Mouse (Mus musculus) embryonic facial prominence, embryonic 11.5 days (tissue): Measurements from ENCODE around the gene Phgdh. TPM values are rescaled to one million over a fixed set of nuclear protein-coding genes. Genes with fewer than 3 reads are reported as not detected.

Source experiments
- ATAC-seq: fragments of 200-750 bp; cut with Nextera tagmentation; replicated peaks from 2 replicates; pipeline ENCODE4 v1.8.0; 2017; ENCODE audit warnings: low read depth; ENCODE audit not compliant: insufficient number of reproducible peaks, low FRiP score, low TSS enrichment
- DNase-seq: peaks from one replicate; pipeline ENCODE4 v3.0.0-alpha.2; 2015; ENCODE audit warnings: low spot score
- H3K27ac ChIP-seq: fragments of 300-500 bp; sonication (generic); replicated peaks from 2 replicates; pipeline ENCODE4 v1.5.1; 2014; ENCODE audit warnings: mild to moderate bottlenecking, low read depth, low read length, control low read depth
- H3K27me3 ChIP-seq: fragments of 300-500 bp; sonication (generic); 2 replicates; pipeline ENCODE4 v1.6.1; 2014; ENCODE audit warnings: mild to moderate bottlenecking, low read length, moderate library complexity, mixed read lengths; ENCODE audit not compliant: control insufficient read depth, insufficient read depth
- H3K36me3 ChIP-seq: fragments of 300-500 bp; sonication (generic); replicated peaks from 2 replicates; pipeline ENCODE4 v1.6.1; 2014; ENCODE audit warnings: low read depth, mild to moderate bottlenecking, low read length, moderate library complexity, mixed read lengths; ENCODE audit not compliant: control insufficient read depth, insufficient read depth
- H3K4me1 ChIP-seq: fragments of 300-500 bp; sonication (generic); 2 replicates; pipeline ENCODE4 v1.6.1; 2014; ENCODE audit warnings: low read length, mixed read lengths; ENCODE audit not compliant: control insufficient read depth, insufficient read depth
- H3K4me2 ChIP-seq: fragments of 300-500 bp; sonication (generic); 2 replicates; pipeline ENCODE4 v1.6.1; 2014; ENCODE audit warnings: low read depth, mild to moderate bottlenecking, control low read depth, low read length, moderate library complexity
- H3K4me3 ChIP-seq: fragments of 300-500 bp; sonication (generic); 2 replicates; pipeline ENCODE4 v1.5.1; 2014; ENCODE audit warnings: low read depth, low read length, control low read depth
- H3K9ac ChIP-seq: fragments of 300-500 bp; sonication (generic); replicated peaks from 2 replicates; pipeline ENCODE4 v1.6.1; 2014; ENCODE audit warnings: mild to moderate bottlenecking, control low read depth, low read length
- H3K9me3 ChIP-seq: fragments of 300-500 bp; sonication (generic); replicated peaks from 2 replicates; pipeline ENCODE4 v1.6.1; 2016; ENCODE audit warnings: mild to moderate bottlenecking, low read length, inconsistent platforms, mixed read lengths; ENCODE audit not compliant: control insufficient read depth
- WGBS: fragments of 180-500 bp; shearing (Covaris S2); extraction: QIAGEN DNeasy Blood & Tissue Kit; methylation state at CpG from one replicate; pipeline ENCODE4 v1.1.7; 2014; 5-methylcytosine and 5-hydroxymethylcytosine counted together
- polyA plus RNA-seq: library from polyadenylated mRNA; unstranded; fragments of >200 nt; fragmentation: Nextera tagmentation; extraction: Ambion mirVana; gene quantifications from 2 replicates; pipeline ENCODE4 v1.2.1, GENCODE M21; 2014

The Phgdh gene
- polyA plus RNA-seq, 1 experiment from 2014 or later = 306 TPM

DNA sequence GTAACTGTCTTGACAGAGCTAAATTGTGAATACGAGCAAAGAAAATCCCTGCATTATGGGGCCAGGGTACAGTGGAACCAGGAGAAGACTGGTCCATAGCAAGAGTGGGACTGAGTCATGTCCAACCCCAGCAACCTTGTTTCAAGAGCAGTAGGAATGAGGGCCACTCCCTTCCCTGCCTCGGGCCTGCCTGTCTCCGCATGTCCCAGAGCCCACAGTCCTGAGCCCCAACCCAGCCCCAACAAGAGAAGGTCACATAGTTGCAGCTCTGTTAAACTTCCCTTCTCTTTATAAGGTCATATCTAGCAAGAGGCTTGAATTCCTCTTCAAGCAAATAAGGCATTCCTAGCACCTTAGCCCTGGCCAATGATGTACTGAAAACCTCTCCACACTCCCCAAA is 38.0 kb downstream of the Phgdh start:
- Histone ChIP-seq H3K4me3 (no peak overlapping the region), H3K27ac (no peak overlapping the region), H3K9ac (no peak overlapping the region), H3K4me1 (no peaks in the 10 kb centered on the region), H3K36me3 (no peaks in the 10 kb centered on the region), H3K9me3 (no peaks in the 10 kb centered on the region), H3K4me2 (no peak overlapping the region), H3K27me3 (no peaks in the 10 kb centered on the region)
- WGBS = 93% methylated on average over 3 of the region's 3 CpGs
- ATAC-seq (no peak), DNase-seq (no peak)

DNA sequence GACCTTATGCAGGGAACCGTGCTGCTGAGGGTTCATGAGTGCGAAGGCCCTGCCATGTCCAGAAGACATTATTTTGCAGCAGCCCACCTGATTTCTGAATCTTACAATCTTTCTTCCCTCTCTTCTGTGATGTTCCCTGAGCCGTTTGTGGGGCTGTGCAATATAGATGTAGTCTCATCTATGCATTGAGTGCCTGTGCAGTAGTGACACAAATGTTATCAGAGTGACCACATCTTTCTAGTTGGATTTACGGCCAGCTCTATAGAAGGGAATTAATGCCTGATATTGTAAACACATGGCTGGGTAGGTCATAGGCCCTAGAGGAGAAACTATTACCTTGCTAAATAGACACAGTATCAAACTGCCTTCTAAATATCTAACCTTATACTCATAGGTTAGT is 39.5 kb downstream of the Phgdh start:
- Histone ChIP-seq H3K27ac (no peak overlapping the region), H3K27me3 (no peaks in the 10 kb centered on the region), H3K9me3 (no peaks in the 10 kb centered on the region), H3K9ac (no peak overlapping the region), H3K4me1 (no peaks in the 10 kb centered on the region), H3K36me3 (no peaks in the 10 kb centered on the region), H3K4me3 (no peak overlapping the region), H3K4me2 (no peak overlapping the region)
- DNase-seq (no peak), ATAC-seq (no peak)
- 90% methylated on average over 4 of the region's 4 CpGs for WGBS

DNA sequence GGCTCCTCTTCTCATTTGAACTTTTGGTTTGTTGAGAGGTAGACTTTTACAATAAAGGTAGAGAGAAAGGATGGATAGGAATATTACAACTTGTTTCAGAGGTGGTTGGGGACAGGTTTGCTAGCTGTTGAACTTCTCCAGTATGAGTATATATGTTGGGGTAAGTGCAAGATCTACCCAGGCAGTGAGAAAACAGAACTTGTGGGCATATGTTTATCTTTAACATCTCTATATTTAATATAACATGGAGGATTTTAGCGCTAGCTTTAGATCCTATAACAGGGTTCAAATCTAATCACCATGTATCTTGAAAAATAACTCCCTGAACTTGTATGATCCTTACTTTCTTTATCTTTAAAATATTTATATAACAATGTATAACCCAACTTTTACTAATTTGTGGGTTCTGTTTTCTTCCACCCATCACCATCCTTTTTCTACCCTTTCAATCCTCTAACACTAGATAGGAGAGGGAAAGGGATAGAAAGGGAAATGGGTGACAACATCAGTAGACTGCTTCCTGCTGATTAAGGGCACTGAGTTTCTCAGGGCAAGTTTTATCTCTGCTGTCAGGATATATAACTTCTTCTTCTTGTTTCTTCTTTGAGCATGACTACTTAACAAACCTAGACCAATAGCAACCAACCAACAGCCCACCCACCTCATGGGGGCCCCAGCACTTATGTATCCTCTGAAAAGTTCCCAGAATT is 40.2 kb downstream of the Phgdh start:
- Histone ChIP-seq H3K27me3 (no peaks in the 10 kb centered on the region), H3K36me3 (no peaks in the 10 kb centered on the region), H3K9me3 (no peaks in the 10 kb centered on the region), H3K4me2 (no peak overlapping the region), H3K9ac (no peak overlapping the region), H3K4me1 (no peaks in the 10 kb centered on the region), H3K27ac (no peak overlapping the region), H3K4me3 (no peak overlapping the region)
- WGBS = 96% methylated on average over 1 of the region's 1 CpGs
- no peak for ATAC-seq
- DNase-seq = no peak

DNA sequence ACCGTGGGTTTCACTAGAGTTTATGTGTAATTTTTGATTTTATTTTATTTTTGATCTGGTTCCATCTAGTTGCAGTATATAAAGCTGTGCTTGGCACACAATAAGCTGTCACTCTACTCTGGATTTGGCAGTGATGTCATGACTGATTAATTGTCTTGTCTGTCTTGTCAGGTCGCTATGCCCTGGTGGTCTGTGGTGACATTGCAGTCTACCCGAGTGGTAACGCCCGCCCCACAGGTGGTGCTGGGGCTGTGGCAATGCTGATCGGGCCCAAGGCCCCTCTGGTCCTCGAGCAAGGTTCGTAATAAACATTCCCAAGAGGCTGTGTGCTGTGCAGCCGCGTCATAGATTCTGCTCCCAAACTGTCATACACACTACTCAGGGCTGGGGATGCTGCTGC is 43.8 kb downstream of the Phgdh start:
- Histone ChIP-seq H3K36me3 (no peaks in the 10 kb centered on the region), H3K27me3 (no peaks in the 10 kb centered on the region), H3K9me3 (no peaks in the 10 kb centered on the region), H3K27ac (no peak overlapping the region), H3K9ac (no peak overlapping the region), H3K4me2 (no peak overlapping the region), H3K4me3 (no peak overlapping the region), H3K4me1 (no peaks in the 10 kb centered on the region)
- no peak for ATAC-seq
- no peak for DNase-seq
- 69% methylated on average over 10 of the region's 10 CpGs for WGBS

DNA sequence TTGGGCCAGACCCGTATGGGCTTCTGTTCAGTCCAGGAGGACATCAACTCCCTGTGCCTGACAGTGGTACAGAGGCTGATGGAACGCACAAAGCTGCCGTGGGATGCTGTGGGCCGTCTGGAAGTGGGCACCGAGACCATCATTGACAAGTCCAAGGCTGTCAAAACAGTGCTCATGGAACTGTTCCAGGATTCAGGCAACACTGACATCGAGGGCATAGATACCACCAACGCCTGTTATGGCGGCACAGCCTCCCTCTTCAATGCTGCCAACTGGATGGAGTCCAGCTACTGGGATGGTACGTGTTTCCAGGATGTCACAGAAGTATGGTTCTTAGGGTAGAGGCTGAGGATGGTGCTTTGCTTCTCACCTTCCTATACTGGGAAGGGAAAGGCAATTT is 48.7 kb downstream of the Phgdh start:
- DNase-seq (no peak), ATAC-seq (no peak)
- Histone ChIP-seq H3K36me3 (no peaks in the 10 kb centered on the region), H3K9me3 (no peaks in the 10 kb centered on the region), H3K4me2 (no peak overlapping the region), H3K4me3 (no peak overlapping the region), H3K9ac (no peak overlapping the region), H3K27me3 (no peaks in the 10 kb centered on the region), H3K4me1 (no peaks in the 10 kb centered on the region), H3K27ac (no peak overlapping the region)
- WGBS = 94% methylated on average over 9 of the region's 9 CpGs

DNA sequence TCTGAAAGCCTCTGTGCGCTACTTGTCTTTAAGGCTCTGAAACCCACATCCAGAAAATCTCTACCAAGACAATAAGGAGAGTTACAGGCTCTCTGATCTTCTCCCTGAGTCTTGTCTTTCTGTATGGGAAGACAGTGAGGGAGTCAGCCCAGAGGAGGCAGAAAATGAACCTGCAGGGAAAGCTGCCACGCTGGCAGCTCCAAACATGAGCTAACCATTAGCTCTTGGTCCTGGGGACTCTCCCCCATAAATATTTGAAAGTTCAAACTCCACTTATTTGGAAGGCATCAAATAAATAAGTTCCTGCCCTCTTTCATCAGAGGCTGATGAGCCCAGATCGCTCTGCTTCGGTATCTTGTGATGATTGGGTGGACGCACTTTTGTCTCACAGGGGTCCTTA is 56.6 kb downstream of the Phgdh start:
- Histone ChIP-seq H3K4me1 (no peaks in the 10 kb centered on the region), H3K27ac (no peak overlapping the region), H3K4me2 (no peak overlapping the region), H3K9me3 (no peaks in the 10 kb centered on the region), H3K4me3 (no peak overlapping the region), H3K27me3 (no peaks in the 10 kb centered on the region), H3K9ac (no peak overlapping the region), H3K36me3 (no peaks in the 10 kb centered on the region)
- ATAC-seq = no peak
- WGBS = 88% methylated on average over 5 of the region's 5 CpGs
- DNase-seq = no peak

DNA sequence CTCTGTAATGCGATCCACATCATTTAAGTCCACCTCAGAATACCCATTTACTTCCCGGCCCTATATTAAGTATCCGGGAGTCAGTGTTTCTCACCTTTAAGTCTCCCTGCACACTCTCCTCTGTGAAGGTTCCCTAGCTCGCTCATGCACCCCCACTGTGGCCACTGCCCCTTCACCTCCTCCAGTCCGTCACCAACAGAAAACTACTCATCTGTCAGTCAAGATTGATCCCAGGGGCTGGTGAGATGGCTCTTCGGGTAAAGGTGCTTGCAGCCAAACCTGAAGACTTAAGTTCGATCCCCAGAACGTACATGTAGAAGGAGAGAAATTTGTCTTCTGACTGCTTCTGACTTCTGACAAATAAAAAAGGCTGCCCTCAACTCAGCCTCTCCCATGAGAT is 57.4 kb downstream of the Phgdh start:
- Histone ChIP-seq H3K27ac (no peak overlapping the region), H3K36me3 (no peaks in the 10 kb centered on the region), H3K4me2 (no peak overlapping the region), H3K4me1 (no peaks in the 10 kb centered on the region), H3K9me3 (no peaks in the 10 kb centered on the region), H3K27me3 (no peaks in the 10 kb centered on the region), H3K4me3 (no peak overlapping the region), H3K9ac (no peak overlapping the region)
- WGBS = 84% methylated on average over 8 of the region's 8 CpGs
- ATAC-seq (no peak), DNase-seq (no peak)

DNA sequence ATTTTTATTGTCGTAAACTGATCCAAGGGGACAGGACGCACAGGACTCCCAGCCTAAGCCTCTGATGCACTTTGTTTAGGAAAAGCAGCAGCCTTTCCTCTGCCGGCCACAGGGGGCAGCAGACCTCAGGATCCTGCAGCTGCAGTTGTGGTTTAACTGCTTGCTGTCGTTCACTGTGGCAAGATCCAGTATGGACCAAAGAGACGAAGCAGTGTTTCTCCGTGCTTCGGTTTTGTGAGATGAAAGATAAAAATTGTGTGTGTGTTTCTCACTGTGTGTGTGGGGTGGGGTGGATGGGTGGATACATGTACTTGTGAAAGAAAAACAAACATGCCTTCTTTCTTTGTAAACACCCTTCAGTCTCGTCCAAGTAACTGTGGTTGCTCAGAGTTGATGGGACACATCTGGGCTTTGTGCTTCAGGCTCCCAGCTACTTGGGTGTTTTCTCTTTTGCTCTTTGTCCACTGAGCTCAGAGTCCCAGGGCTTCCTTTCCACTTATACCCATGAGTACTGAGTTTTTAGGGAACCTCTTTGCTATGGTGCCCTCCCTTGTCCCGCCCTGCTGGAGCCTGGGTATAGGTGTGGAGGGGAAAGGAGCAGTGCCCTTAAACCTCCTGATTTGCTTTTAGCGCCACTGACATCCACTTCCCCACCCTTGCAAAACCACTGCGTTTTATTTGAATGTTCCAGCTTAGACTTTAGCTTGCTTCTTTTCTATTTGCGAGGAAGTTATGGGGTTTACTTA is 58.7 kb downstream of the Phgdh start:
- DNase-seq (peak; percentile 81), ATAC-seq (0 out of 2 replicates have a peak, but pooled peaks have one; percentile 44)
- no peak overlapping the region for H3K4me2 ChIP-seq
- no peaks in the 10 kb centered on the region for H3K27me3 ChIP-seq
- no peak overlapping the region for H3K27ac ChIP-seq
- H3K9me3 ChIP-seq = no peaks in the 10 kb centered on the region
- no peak overlapping the region for H3K4me3 ChIP-seq
- no peak overlapping the region for H3K9ac ChIP-seq
- no peaks in the 10 kb centered on the region for H3K4me1 ChIP-seq
- H3K36me3 ChIP-seq = no peaks in the 10 kb centered on the region
- WGBS = 43% methylated on average over 12 of the region's 12 CpGs
